Mouse (Mus musculus) MEL (cell line): Measurements from ENCODE around the gene Mvb12a.

Experiments used
- BHLHE40 ChIP-seq: IDR thresholded peaks from 2 replicates; pipeline ENCODE4 v1.6.1; 2012; ENCODE audit warnings: low read depth, mild to moderate bottlenecking, inconsistent platforms, low read length, improper control_type of control experiment, borderline replicate concordance
- CHD1 ChIP-seq: IDR thresholded peaks from 2 replicates; pipeline ENCODE4 v1.6.1; 2012; ENCODE audit warnings: low read depth, mild to moderate bottlenecking, inconsistent platforms, low read length, improper control_type of control experiment
- CTCF ChIP-seq, 3 experiments: IDR thresholded peaks in 2 of 3; conservative IDR thresholded peaks in 1 of 3; 2 replicates each; pipeline ENCODE4 v1.5.1; 2011 to 2012; ENCODE audit warnings: low read length in 3 of 3, low read depth in 2 of 3, mild to moderate bottlenecking in 2 of 3, improper control_type of control experiment in 1 of 3, inconsistent platforms in 1 of 3, mixed read lengths in 1 of 3, moderate library complexity in 1 of 3; ENCODE audit not compliant: control insufficient read depth in 1 of 3, insufficient read depth in 1 of 3, poor library complexity in 1 of 3, severe bottlenecking in 1 of 3
- ETS1 ChIP-seq: IDR thresholded peaks from 2 replicates; pipeline ENCODE4 v1.6.1; 2012; ENCODE audit warnings: low read depth, mild to moderate bottlenecking, inconsistent platforms, low read length, improper control_type of control experiment, moderate library complexity
- GATA1 ChIP-seq: IDR thresholded peaks from 2 replicates; pipeline ENCODE4 v1.6.1; 2011; ENCODE audit warnings: low read depth, low read length, improper control_type of control experiment
- HCFC1 ChIP-seq: IDR thresholded peaks from 2 replicates; pipeline ENCODE4 v1.6.1; 2012; ENCODE audit warnings: low read depth, mild to moderate bottlenecking, inconsistent platforms, low read length, improper control_type of control experiment, moderate library complexity
- MAX ChIP-seq: IDR thresholded peaks from 2 replicates; pipeline ENCODE4 v1.6.1; 2011; ENCODE audit warnings: low read length, improper control_type of control experiment
- POLR2A ChIP-seq, 2 experiments: IDR thresholded peaks; 2 replicates each; pipeline ENCODE4 v1.6.1; 2011 to 2012; ENCODE audit warnings: low read length in 2 of 2, mild to moderate bottlenecking in 2 of 2, control low read depth in 1 of 2, improper control_type of control experiment in 1 of 2, low read depth in 1 of 2, moderate library complexity in 1 of 2; ENCODE audit not compliant: control insufficient read depth in 1 of 2, insufficient read depth in 1 of 2, poor library complexity in 1 of 2
- USF1 ChIP-seq: IDR thresholded peaks from 2 replicates; pipeline ENCODE4 v1.6.1; 2014; ENCODE audit warnings: low read depth, mild to moderate bottlenecking, inconsistent platforms, low read length, improper control_type of control experiment, moderate library complexity
- ZC3H11A ChIP-seq: IDR thresholded peaks from 2 replicates; pipeline ENCODE4 v1.6.1; 2012; ENCODE audit warnings: low read depth, mild to moderate bottlenecking, inconsistent platforms, low read length, improper control_type of control experiment

DNA sequence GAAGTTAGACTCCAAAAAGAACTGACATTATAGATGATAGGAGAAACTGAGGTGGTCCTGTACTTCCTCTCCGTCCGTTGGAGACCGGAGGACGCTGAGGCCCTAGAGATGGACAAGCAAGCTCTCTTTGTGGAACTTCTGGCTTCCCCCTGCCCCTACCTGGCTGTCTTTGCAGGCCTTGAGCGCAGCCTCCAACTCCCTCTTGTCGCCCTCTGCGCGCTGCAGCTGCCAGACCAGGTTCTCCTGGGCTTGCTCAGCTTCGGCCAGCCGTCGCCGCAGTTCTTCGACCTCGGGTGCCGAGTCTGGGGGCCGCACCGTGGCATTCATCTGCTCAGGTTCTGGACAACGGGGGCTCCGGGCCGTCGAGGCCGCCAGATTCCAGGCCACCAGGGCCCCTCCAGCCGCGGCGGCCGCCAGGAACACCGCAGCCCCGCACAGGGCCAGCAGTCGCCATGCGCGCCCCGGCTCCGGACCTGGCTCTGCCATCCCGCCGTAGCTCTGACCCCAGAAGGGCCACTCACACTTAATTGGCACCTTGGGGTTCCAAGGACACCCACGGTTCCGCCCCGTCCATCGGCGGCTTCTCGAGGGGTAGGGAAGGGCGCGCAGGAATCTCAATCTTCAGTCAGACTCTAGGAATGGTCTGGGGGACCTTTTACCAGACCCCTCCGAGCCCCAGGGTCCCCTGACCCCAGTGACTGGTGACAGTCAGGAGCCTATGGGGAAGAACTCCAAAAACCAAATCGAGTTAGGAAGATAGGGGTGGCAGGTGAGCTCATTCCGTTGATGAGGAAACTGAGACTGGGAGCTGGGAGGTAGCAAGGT is 17.3 kb upstream of the Mvb12a start, which contains the start of gene Ccdc194:
- no peak for TF ChIP-seq CTCF (IDR thresholded peaks at IDR 0.05 in 2 of 3, conservative IDR thresholded peaks at IDR 0.05 in 1 of 3; ENCODE audit: control insufficient read depth in 1 of 3, insufficient read depth in 1 of 3, low read depth in 2 of 3, low read length in 3 of 3, poor library complexity in 1 of 3, severe bottlenecking in 1 of 3)
- no peak for TF ChIP-seq HCFC1
- TF ChIP-seq BHLHE40, result no peak
- no peak for TF ChIP-seq ETS1
- 0 out of 4 replicates have a peak, but pooled peaks of 1 of the 2 experiments have one; percentile 22 for TF ChIP-seq POLR2A (IDR thresholded peaks at IDR 0.05; ENCODE audit: control insufficient read depth in 1 of 2, insufficient read depth in 1 of 2, low read depth in 1 of 2, low read length in 2 of 2, poor library complexity in 1 of 2)
- no peak for TF ChIP-seq CHD1
- TF ChIP-seq GATA1, result no peak
- no peak for TF ChIP-seq USF1
- TF ChIP-seq MAX, result no peak
- TF ChIP-seq ZC3H11A, result no peak
